Mouse (Mus musculus) hindbrain, embryonic 15.5 days (tissue): ENCODE results near the gene Lypd6b. TPM values are rescaled to one million over a fixed set of nuclear protein-coding genes. Genes with fewer than 3 reads are reported as not detected.
A peak's percentile ranks its signal among the peaks of the same experiment; 100 is the strongest.

Experiments used
- ATAC-seq: fragments of 200-750 bp; cut with Nextera tagmentation; 2 replicates; pipeline ENCODE4 v1.8.0; 2017; ENCODE audit warnings: low read depth, moderate number of reproducible peaks, moderate TSS enrichment; ENCODE audit not compliant: low FRiP score
- H3K27ac ChIP-seq: fragments of 300-500 bp; sonication (generic); replicated peaks from 2 replicates; pipeline ENCODE4 v1.5.1; 2015; ENCODE audit warnings: mild to moderate bottlenecking, inconsistent platforms
- H3K27me3 ChIP-seq: fragments of 300-500 bp; sonication (generic); 2 replicates; pipeline ENCODE4 v1.6.1; 2015; ENCODE audit warnings: control low read depth, inconsistent platforms
- H3K36me3 ChIP-seq: fragments of 300-500 bp; sonication (generic); 2 replicates; pipeline ENCODE4 v1.6.1; 2015; ENCODE audit warnings: control low read depth, inconsistent platforms
- H3K4me1 ChIP-seq: fragments of 300-500 bp; sonication (generic); replicated peaks from 2 replicates; pipeline ENCODE4 v1.6.1; 2015; ENCODE audit warnings: control low read depth, inconsistent platforms
- H3K4me2 ChIP-seq: fragments of 300-500 bp; sonication (generic); 2 replicates; pipeline ENCODE4 v1.6.1; 2015; ENCODE audit warnings: moderate library complexity, mild to moderate bottlenecking, inconsistent platforms
- H3K4me3 ChIP-seq: fragments of 300-500 bp; sonication (generic); 2 replicates; pipeline ENCODE4 v1.5.1; 2015; ENCODE audit warnings: mild to moderate bottlenecking, inconsistent platforms
- H3K9ac ChIP-seq: fragments of 300-500 bp; sonication (generic); 2 replicates; pipeline ENCODE4 v1.6.1; 2015; ENCODE audit warnings: inconsistent platforms
- H3K9me3 ChIP-seq: fragments of 300-500 bp; sonication (generic); 2 replicates; pipeline ENCODE4 v1.6.1; 2016; ENCODE audit warnings: control low read depth, inconsistent platforms
- WGBS: fragments of 180-500 bp; shearing (Covaris S2); methylation state at CpG from one replicate; pipeline ENCODE4 v1.1.7; 2015; 5-methylcytosine and 5-hydroxymethylcytosine counted together
- polyA plus RNA-seq: library from polyadenylated mRNA; unstranded; fragments of >200 nt; fragmentation: Nextera tagmentation; extraction: Ambion mirVana; gene quantifications from 2 replicates; pipeline ENCODE4 v1.2.1, GENCODE M21; 2015

Gene Lypd6b
- polyA plus RNA-seq, 1 experiment from 2014 or later, result 12.8 TPM

DNA sequence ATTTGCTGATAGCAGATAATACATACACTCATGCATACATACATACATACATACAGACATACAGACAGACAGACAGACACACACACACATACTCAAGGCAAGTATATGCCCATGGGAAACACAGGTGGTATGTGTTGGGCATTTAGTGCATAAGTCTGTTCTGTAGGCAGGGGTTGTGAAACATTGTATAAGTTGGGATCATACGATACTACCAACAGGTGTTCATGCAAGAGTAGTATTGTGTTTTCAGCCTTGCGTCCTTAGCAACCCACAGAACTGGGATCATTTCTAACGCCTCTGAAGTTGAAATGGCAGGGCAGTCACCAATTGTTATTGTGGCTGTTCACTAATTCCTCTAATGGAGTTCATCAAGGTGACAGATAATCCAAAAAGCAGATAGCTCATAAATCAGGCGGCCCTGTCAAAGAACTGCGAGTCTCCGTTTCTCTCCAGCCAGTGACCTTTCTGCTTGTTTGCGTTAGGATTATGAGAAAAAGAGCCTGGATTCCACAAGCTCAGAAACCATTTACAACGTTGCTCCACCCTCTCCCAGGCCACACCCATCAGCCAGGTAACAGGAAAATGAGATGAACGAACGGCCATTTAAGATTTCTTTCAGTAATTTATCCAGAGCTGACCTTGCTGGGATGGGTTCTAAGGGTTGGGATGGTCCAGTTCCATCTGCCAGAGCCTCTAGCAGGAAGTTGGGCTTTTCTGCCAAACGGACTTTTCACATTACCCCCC, 72.9 kb downstream of the Lypd6b start:
- Histone ChIP-seq H3K4me3 (no peak overlapping the region), H3K4me1 (peaks cover 12% of the 10 kb centered on the region), H3K27ac (no peak overlapping the region), H3K4me2 (no peak overlapping the region), H3K36me3 (no peaks in the 10 kb centered on the region), H3K9ac (no peak overlapping the region), H3K9me3 (no peaks in the 10 kb centered on the region), H3K27me3 (no peaks in the 10 kb centered on the region)
- ATAC-seq, result no peak
- 67% methylated on average over 11 of the region's 11 CpGs for WGBS

DNA sequence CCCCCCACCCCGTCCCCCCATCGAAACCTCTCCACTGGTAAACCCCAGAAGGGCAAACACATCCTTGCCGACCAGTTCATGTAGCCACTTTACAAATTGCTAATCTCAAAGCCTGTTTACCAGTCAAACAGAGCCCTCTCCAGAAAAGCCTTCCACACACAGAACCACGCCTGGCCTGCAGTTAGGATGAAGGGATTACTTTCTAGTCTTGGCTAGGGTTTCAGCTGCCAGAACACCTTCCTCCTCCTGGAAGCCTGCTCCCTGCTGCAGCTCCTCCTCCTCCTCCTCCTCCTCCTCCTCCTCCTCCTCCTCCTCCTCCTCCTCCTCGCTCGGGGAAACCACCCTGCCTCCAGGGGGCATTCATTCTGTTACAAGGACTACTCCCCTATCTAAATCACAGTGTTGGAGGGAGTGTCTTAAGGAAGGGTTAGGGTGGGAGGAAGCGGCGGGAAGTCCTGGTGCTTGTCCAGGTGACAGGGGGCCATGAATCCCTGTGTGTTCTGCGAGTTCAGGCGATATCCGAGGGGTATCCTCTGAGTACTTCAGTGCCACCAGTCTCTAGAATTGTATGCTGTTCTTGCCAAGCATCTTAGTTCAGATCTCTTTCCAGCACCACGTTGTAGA, 73.6 kb downstream of the Lypd6b start:
- peaks cover 6% of the 10 kb centered on the region for H3K4me1 ChIP-seq
- WGBS, result 38% methylated on average over 10 of the region's 12 CpGs

DNA sequence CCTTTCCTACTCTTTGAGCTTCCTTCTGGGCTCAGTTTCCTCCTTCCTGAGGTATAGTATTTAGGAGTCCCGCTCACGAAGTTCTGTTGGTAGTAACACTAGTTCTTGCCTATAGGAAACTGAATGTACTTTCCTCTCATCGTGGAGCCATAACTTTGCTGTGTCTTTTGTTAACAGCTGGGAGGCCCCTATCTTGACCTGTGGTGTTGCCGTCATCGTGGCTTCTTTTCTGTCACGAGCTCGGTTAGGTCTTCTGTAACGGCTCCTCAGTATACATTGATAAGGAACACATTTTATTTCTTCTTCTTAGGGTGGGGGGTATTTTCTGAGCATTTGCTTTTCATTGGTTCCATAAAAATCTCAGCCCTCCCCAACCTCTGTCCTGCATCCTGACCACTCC, 74.2 kb downstream of the Lypd6b start:
- H3K4me3 ChIP-seq, result no peak overlapping the region

More for the DNA sequence above, 73.6 kb downstream of the Lypd6b start:
- no peaks in the 10 kb centered on the region for H3K36me3 ChIP-seq
- H3K27ac ChIP-seq, result no peak overlapping the region
- no peak overlapping the region for H3K9ac ChIP-seq
- ATAC-seq, result no peak
- H3K27me3 ChIP-seq, result no peaks in the 10 kb centered on the region
- H3K4me2 ChIP-seq, result no peak overlapping the region
- H3K9me3 ChIP-seq, result no peaks in the 10 kb centered on the region
- no peak overlapping the region for H3K4me3 ChIP-seq

DNA sequence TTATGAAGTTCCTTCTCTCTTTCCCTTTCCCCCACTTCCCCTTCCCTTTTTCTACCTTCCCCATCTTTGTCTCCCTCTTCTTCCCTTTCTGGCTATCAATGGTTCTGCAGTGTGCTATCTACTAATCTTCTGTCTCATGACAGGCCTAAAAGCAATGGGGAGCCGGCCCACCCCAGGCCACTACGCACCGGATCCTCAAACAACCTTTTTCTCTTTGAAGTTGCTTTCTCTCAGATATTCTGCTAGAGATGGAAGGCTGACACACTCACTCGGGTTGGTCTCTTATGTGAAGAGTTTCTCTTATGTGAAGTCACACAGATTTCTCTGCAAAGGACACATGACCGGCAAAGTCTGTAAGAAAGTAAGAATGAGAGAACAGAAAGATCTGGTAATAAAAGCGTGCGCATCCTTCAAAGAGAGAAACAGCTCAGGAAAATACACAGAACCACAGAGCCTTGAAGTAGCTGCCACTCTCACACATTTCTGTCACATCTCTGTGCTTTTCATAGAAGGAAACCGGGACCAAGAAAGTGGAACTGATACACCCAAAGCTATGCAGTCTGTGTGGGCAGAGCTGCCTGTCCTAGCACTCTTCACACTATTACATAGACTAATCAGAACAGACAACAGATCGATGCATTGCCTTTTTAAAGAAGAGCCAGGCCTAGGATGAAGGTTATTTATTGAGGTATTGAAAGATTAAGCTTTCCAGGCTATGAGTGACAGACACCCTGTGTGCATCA, 80.8 kb downstream of the Lypd6b start:
- WGBS, result 93% methylated on average over 9 of the region's 9 CpGs
- Histone ChIP-seq H3K9ac (no peak overlapping the region), H3K27me3 (no peaks in the 10 kb centered on the region), H3K4me3 (no peak overlapping the region), H3K36me3 (no peaks in the 10 kb centered on the region), H3K9me3 (no peaks in the 10 kb centered on the region), H3K27ac (no peak overlapping the region), H3K4me1 (no peaks in the 10 kb centered on the region), H3K4me2 (no peak overlapping the region)
- no peak for ATAC-seq

More for the DNA sequence above, 74.2 kb downstream of the Lypd6b start:
- WGBS, result 78% methylated on average over 8 of the region's 8 CpGs
- no peaks in the 10 kb centered on the region for H3K9me3 ChIP-seq
- no peak overlapping the region for H3K9ac ChIP-seq
- no peaks in the 10 kb centered on the region for H3K36me3 ChIP-seq
- no peaks in the 10 kb centered on the region for H3K27me3 ChIP-seq
- H3K4me2 ChIP-seq, result no peak overlapping the region
- H3K4me1 ChIP-seq, result peaks cover under 1% of the 10 kb centered on the region; the same call in 1 of the 2 replicates
- H3K27ac ChIP-seq, result no peak overlapping the region
- no peak for ATAC-seq

DNA sequence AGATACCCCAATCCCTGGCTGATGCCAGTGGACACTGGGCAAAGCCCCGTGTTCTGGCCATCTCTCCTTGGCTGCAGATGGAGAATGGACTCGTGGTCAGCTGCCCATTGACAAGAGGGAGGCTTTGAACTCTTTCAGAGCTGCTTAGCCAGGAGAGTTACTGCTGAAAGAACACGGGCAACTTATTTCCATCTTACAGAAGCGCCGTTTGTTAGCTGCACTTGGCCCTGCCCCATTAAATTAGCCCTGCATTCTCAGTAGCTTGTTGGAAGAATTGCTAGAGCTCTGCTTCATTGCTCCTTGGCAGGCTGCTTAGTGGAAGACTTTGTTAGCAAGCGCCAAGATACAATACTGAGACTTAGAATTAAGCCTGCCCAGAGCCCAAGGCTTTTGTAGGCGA, 81.6 kb downstream of the Lypd6b start:
- no peaks in the 10 kb centered on the region for H3K9me3 ChIP-seq
- no peaks in the 10 kb centered on the region for H3K4me1 ChIP-seq
- no peaks in the 10 kb centered on the region for H3K36me3 ChIP-seq
- no peak overlapping the region for H3K9ac ChIP-seq
- no peak overlapping the region for H3K4me2 ChIP-seq
- H3K4me3 ChIP-seq, result no peak overlapping the region
- H3K27me3 ChIP-seq, result no peaks in the 10 kb centered on the region
- ATAC-seq, result peak; percentile 59; the same call in 1 of the 2 replicates
- 62% methylated on average over 7 of the region's 7 CpGs for WGBS
- H3K27ac ChIP-seq, result no peak overlapping the region

DNA sequence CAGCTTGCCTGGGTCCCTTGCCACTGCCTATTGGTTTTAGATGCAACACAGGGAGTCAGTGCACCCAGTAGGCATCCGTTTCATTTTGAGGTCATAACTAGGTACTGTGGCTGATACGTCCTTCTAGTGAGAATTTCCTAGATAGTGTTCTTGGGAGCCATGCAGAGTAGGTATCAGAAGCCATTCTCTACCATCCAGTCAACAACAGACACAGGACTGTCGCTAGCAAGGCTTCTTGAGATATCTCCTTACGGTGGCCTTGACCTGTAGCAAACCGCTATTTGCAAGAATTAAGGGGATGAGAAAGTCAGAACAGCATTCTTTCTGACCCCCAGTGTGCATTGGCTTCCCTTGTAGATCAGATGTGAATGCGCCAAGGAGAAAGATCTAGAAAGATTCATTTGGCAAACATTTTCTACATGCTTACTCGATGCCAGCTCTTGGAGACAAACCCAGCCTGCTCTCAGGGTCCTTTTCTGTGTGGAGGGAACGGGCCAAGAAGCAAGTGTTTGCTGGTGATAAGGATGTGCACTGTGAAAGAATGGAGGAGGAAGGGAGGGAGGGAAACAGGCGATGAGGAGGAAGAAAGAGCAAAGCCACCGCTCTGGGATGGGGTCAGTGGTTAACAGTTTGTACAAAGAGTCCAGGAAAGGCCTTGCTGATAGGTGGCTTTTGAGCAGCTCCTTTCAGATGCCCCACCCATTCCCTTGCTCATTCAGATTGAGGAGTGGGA, 82.5 kb downstream of the Lypd6b start:
- no peaks in the 10 kb centered on the region for H3K36me3 ChIP-seq
- H3K4me2 ChIP-seq, result no peak overlapping the region
- ATAC-seq, result no peak
- H3K9me3 ChIP-seq, result no peaks in the 10 kb centered on the region
- WGBS, result 88% methylated on average over 10 of the region's 10 CpGs
- no peaks in the 10 kb centered on the region for H3K4me1 ChIP-seq
- H3K9ac ChIP-seq, result no peak overlapping the region
- no peaks in the 10 kb centered on the region for H3K27me3 ChIP-seq
- H3K27ac ChIP-seq, result no peak overlapping the region
- no peak overlapping the region for H3K4me3 ChIP-seq

DNA sequence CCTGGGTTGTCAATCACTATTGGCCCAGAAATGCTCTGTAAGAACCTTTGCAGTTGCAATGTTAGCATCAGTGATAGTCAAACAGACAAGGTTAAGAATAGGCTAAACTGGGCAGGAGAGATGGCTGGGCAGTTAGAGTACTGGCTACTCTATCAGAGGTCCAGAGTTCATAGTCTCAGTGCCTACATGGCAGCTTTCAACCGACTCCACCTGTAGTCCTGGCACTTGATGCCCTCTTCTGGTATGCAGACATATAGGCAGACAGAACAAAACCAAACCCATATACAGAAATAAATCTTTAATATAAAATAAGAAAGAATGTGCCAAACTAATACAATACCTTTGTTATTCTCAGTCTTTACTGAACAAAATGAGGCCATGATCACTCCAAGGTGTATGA, 83.5 kb downstream of the Lypd6b start:
- Histone ChIP-seq H3K9me3 (no peaks in the 10 kb centered on the region), H3K4me1 (no peaks in the 10 kb centered on the region), H3K4me3 (no peak overlapping the region), H3K27me3 (no peaks in the 10 kb centered on the region), H3K27ac (no peak overlapping the region), H3K9ac (no peak overlapping the region), H3K4me2 (no peak overlapping the region), H3K36me3 (no peaks in the 10 kb centered on the region)
- no peak for ATAC-seq
- WGBS, result 79% methylated on average over 1 of the region's 1 CpGs

DNA sequence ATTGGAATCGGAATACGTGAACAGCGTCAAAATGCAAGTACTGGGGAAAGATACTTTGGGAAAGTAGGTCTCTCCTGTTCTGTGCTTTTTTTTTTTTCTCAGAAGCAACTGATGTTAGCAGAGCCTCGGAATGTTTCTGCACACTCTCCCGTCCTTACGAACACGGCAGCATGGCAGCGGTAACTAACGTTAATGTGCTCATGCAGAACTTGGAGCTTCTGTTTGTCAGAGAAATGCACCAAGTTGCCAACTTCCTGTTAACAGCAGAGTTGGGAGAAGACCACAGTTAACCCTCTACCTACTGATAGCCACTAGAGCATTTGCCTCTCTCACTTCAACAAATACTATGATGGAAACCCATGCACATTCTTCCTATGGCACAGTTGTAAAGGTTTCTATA, 93.0 kb downstream of the Lypd6b start:
- H3K4me2 ChIP-seq, result no peak overlapping the region
- 65% methylated on average over 9 of the region's 9 CpGs for WGBS
- H3K4me1 ChIP-seq, result no peaks in the 10 kb centered on the region; the same call in 1 of the 2 replicates
- no peak overlapping the region for H3K4me3 ChIP-seq
- H3K9me3 ChIP-seq, result no peaks in the 10 kb centered on the region
- no peaks in the 10 kb centered on the region for H3K36me3 ChIP-seq
- no peak overlapping the region for H3K9ac ChIP-seq
- H3K27me3 ChIP-seq, result no peaks in the 10 kb centered on the region
- no peak for ATAC-seq
- no peak overlapping the region for H3K27ac ChIP-seq

DNA sequence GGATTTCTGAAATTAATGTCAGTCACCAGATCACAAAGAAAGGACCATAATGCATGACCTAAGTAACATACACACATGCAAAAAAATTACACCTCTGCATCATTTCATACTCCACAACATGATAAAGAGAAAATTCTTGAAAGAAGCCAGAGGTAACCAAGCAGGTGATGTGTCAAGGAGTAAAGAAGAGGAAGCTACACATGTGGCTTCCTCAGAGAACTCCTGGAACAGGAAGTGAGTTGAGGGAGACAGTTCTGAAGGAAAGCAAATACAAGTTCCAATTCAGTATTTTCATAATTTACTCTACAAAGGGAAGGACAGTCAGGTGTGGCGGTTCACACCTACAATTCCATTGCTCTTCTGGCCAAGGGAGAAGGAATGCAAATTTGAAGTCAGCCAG, 93.5 kb downstream of the Lypd6b start:
- Histone ChIP-seq H3K9ac (no peak overlapping the region), H3K27me3 (no peaks in the 10 kb centered on the region), H3K36me3 (no peaks in the 10 kb centered on the region), H3K4me2 (no peak overlapping the region), H3K4me1 (no peaks in the 10 kb centered on the region; the same call in 1 of the 2 replicates), H3K27ac (no peak overlapping the region), H3K4me3 (no peak overlapping the region), H3K9me3 (no peaks in the 10 kb centered on the region)
- no peak for ATAC-seq
- 100% methylated on average over 1 of the region's 1 CpGs for WGBS

DNA sequence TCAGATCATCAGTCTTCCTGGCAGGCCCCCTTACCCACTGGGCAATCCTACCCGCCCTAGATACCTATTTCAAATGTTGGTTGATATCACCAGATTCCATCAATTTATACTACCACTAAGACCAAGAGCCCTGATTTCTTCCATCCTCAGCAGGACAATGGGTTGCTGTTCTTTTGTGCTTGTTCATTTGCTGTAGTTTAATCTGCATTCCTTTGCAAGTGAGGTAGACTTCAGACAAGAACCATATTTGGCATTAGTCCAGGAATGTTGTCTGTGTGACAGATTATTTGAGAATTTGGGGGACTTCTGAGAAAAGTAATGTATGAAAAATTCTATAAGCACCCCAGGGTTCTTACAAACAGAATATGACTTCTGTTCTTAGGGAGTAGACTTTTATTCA, 95.0 kb downstream of the Lypd6b start:
- Histone ChIP-seq H3K4me3 (no peak overlapping the region), H3K4me1 (peaks cover 3% of the 10 kb centered on the region; the same call in 1 of the 2 replicates), H3K27me3 (no peaks in the 10 kb centered on the region), H3K36me3 (no peaks in the 10 kb centered on the region), H3K9ac (no peak overlapping the region), H3K9me3 (no peaks in the 10 kb centered on the region), H3K4me2 (no peak overlapping the region), H3K27ac (no peak overlapping the region)
- WGBS, result 81% methylated on average over 1 of the region's 1 CpGs
- ATAC-seq, result no peak

DNA sequence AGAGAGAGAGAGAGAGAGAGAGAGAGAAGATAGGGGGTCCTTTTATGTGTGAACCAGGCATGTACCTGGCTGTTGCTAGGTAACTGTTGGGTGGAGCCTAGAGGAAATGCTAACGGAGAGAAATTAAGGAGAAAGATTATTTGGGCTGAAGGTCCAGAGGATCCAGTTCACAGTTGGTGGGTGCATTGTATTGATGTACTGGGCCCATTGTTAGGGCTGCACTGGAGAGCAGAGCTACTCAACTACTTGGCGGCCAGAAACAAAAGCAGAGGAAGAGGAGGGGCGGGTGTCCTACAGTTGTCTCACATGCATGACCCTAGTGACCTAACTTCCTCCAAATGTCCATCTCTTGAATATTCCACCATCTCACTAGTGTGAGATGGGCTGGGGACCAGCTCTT, 96.5 kb downstream of the Lypd6b start:
- H3K4me3 ChIP-seq, result no peak overlapping the region
- no peaks in the 10 kb centered on the region for H3K36me3 ChIP-seq
- no peak overlapping the region for H3K4me2 ChIP-seq
- no peaks in the 10 kb centered on the region for H3K27me3 ChIP-seq
- no peak overlapping the region for H3K27ac ChIP-seq
- ATAC-seq, result no peak
- WGBS, result 25% methylated on average over 3 of the region's 3 CpGs
- H3K9me3 ChIP-seq, result no peaks in the 10 kb centered on the region
- H3K4me1 ChIP-seq, result peaks cover 3% of the 10 kb centered on the region; the same call in 1 of the 2 replicates
- H3K9ac ChIP-seq, result no peak overlapping the region
